Mouse (Mus musculus): ENCODE measurements around the gene Mpig6b. TPM values are rescaled to one million over a fixed set of nuclear protein-coding genes. Genes with fewer than 3 reads are reported as not detected.
"Not testable (repeated sequence)": the region's sequence is repeated elsewhere in the genome, so short reads cannot be mapped to it uniquely, and the experiment has no call there.

The Mpig6b gene
- polyA plus RNA-seq, 1 experiment from 2014 or later: 0.25 TPM

GRCm38 (mm10) chr17:35044904-35045806, 20.8 kb downstream of the Mpig6b start:
- no peak for ATAC-seq (ENCODE audit: low FRiP score, low read depth)
- peak overlapping the region; percentile 63; the same call in 1 of the 2 replicates for H3K4me3 ChIP-seq
- H3K27me3 ChIP-seq: no peaks in the 10 kb centered on the region
- peak overlapping the region; percentile 98 for H3K4me2 ChIP-seq
- no peaks in the 10 kb centered on the region for H3K36me3 ChIP-seq
- no peaks in the 10 kb centered on the region for H3K9me3 ChIP-seq
- 84% methylated on average over 7 of the region's 7 CpGs for WGBS
- H3K9ac ChIP-seq: no peak overlapping the region
- H3K27ac ChIP-seq (replicated peaks): no peak overlapping the region
- H3K4me1 ChIP-seq (replicated peaks): peaks cover 19% of the 10 kb centered on the region

- Histone ChIP-seq H3K9ac (no peak overlapping the region), H3K4me2 (no peak overlapping the region), H3K36me3 (no peaks in the 10 kb centered on the region), H3K9me3 (no peaks in the 10 kb centered on the region), H3K27me3 (no peaks in the 10 kb centered on the region), H3K4me1 (replicated peaks) (peaks cover 10% of the 10 kb centered on the region), H3K27ac (replicated peaks) (no peak overlapping the region), H3K4me3 (no peak overlapping the region)
- WGBS: 90% methylated on average over 4 of the region's 4 CpGs
- no peak for ATAC-seq (ENCODE audit: low FRiP score, low read depth)
These were observed 22.2 kb downstream of the Mpig6b start for GRCm38 (mm10) chr17:35043794-35044193.

- Histone ChIP-seq H3K4me1 (replicated peaks) (no peaks in the 10 kb centered on the region), H3K4me3 (no peak overlapping the region), H3K9me3 (no peaks in the 10 kb centered on the region), H3K27ac (replicated peaks) (no peak overlapping the region), H3K9ac (no peak overlapping the region), H3K4me2 (no peak overlapping the region), H3K27me3 (no peaks in the 10 kb centered on the region), H3K36me3 (no peaks in the 10 kb centered on the region)
- WGBS: 91% methylated on average over 11 of the region's 11 CpGs
- ATAC-seq (ENCODE audit: low FRiP score, low read depth): no peak
These were observed 26.7 kb downstream of the Mpig6b start for GRCm38 (mm10) chr17:35039121-35039873.

- WGBS: 85% methylated on average over 6 of the region's 6 CpGs
- Histone ChIP-seq H3K4me2 (no peak overlapping the region), H3K4me3 (no peak overlapping the region), H3K9me3 (no peaks in the 10 kb centered on the region), H3K36me3 (no peaks in the 10 kb centered on the region), H3K4me1 (replicated peaks) (peaks cover 6% of the 10 kb centered on the region), H3K9ac (no peak overlapping the region), H3K27me3 (no peaks in the 10 kb centered on the region), H3K27ac (replicated peaks) (no peak overlapping the region)
- ATAC-seq (ENCODE audit: low FRiP score, low read depth): no peak
These were observed 31.1 kb downstream of the Mpig6b start for GRCm38 (mm10) chr17:35034896-35035295.

- H3K36me3 ChIP-seq; H3K9me3 ChIP-seq; H3K27ac ChIP-seq (replicated peaks); H3K4me3 ChIP-seq; H3K4me1 ChIP-seq (replicated peaks); H3K27me3 ChIP-seq; H3K4me2 ChIP-seq; H3K9ac ChIP-seq; ATAC-seq (ENCODE audit: low FRiP score, low read depth): not testable (repeated sequence)
- WGBS: 64% methylated on average over 1 of the region's 1 CpGs
These were observed 32.3 kb downstream of the Mpig6b start for GRCm38 (mm10) chr17:35033703-35034102.

GRCm38 (mm10) chr17:35032323-35032870, 33.6 kb downstream of the Mpig6b start:
- Histone ChIP-seq H3K4me3 (no peak overlapping the region), H3K4me2 (no peak overlapping the region), H3K27me3 (no peaks in the 10 kb centered on the region), H3K4me1 (replicated peaks) (peaks cover 10% of the 10 kb centered on the region), H3K9me3 (no peaks in the 10 kb centered on the region), H3K36me3 (no peaks in the 10 kb centered on the region), H3K9ac (no peak overlapping the region), H3K27ac (replicated peaks) (no peak overlapping the region)
- ATAC-seq (ENCODE audit: low FRiP score, low read depth): no peak
- WGBS: 71% methylated on average over 8 of the region's 8 CpGs

GRCm38 (mm10) chr17:35031880-35032279, 34.1 kb downstream of the Mpig6b start:
- Histone ChIP-seq H3K9ac (no peak overlapping the region), H3K4me1 (replicated peaks) (peaks cover 10% of the 10 kb centered on the region), H3K9me3 (no peaks in the 10 kb centered on the region), H3K27ac (replicated peaks) (no peak overlapping the region), H3K36me3 (no peaks in the 10 kb centered on the region), H3K27me3 (no peaks in the 10 kb centered on the region), H3K4me3 (no peak overlapping the region), H3K4me2 (no peak overlapping the region)
- 90% methylated on average over 7 of the region's 7 CpGs for WGBS
- ATAC-seq (ENCODE audit: low FRiP score, low read depth): no peak

GRCm38 (mm10) chr17:35031272-35031671, 34.7 kb downstream of the Mpig6b start:
- Histone ChIP-seq H3K4me2 (no peak overlapping the region), H3K4me3 (no peak overlapping the region), H3K9me3 (no peaks in the 10 kb centered on the region), H3K27ac (replicated peaks) (no peak overlapping the region), H3K4me1 (replicated peaks) (peaks cover 10% of the 10 kb centered on the region), H3K36me3 (no peaks in the 10 kb centered on the region), H3K9ac (no peak overlapping the region), H3K27me3 (no peaks in the 10 kb centered on the region)
- 86% methylated on average over 11 of the region's 11 CpGs for WGBS
- ATAC-seq (ENCODE audit: low FRiP score, low read depth): no peak

- Histone ChIP-seq H3K4me3 (peak overlapping the region; percentile 17), H3K9ac (0 out of 2 replicates have a peak overlapping the region, but pooled peaks have one; percentile 1), H3K9me3 (no peaks in the 10 kb centered on the region), H3K36me3 (no peaks in the 10 kb centered on the region), H3K27me3 (no peaks in the 10 kb centered on the region), H3K4me2 (peak overlapping the region; percentile 47), H3K4me1 (replicated peaks) (peaks cover 10% of the 10 kb centered on the region), H3K27ac (replicated peaks) (no peak overlapping the region)
- ATAC-seq (ENCODE audit: low FRiP score, low read depth): peak; percentile 57; the same call in 1 of the 2 replicates
- 24% methylated on average over 19 of the region's 19 CpGs for WGBS
These were observed 36.1 kb downstream of the Mpig6b start for GRCm38 (mm10) chr17:35029691-35030532.

- H3K4me2 ChIP-seq: no peak overlapping the region
- H3K27ac ChIP-seq (replicated peaks): no peak overlapping the region
- no peaks in the 10 kb centered on the region for H3K36me3 ChIP-seq
- no peaks in the 10 kb centered on the region for H3K27me3 ChIP-seq
- no peaks in the 10 kb centered on the region for H3K9me3 ChIP-seq
- H3K4me1 ChIP-seq (replicated peaks): peaks cover 10% of the 10 kb centered on the region
- WGBS: 81% methylated on average over 2 of the region's 2 CpGs
- no peak for ATAC-seq (ENCODE audit: low FRiP score, low read depth)
- H3K9ac ChIP-seq: no peak overlapping the region
- H3K4me3 ChIP-seq: no peak overlapping the region
These were observed 37.7 kb downstream of the Mpig6b start for GRCm38 (mm10) chr17:35028315-35028714.

GRCm38 (mm10) chr17:35027277-35028068, 38.5 kb downstream of the Mpig6b start, which contains the start of gene Sapcd1:
Sapcd1 (minus strand) TSS chr17:35028016.
- Histone ChIP-seq H3K4me2 (no peak within 1 kb of the TSS), H3K9ac (no peak within 1 kb of the TSS), H3K27ac (replicated peaks) (peak within 1 kb of the TSS; percentile 42), H3K4me3 (no peak within 1 kb of the TSS), H3K27me3 (no peaks in the 10 kb centered on the region), H3K9me3 (no peaks in the 10 kb centered on the region), H3K36me3 (no peaks in the 10 kb centered on the region), H3K4me1 (replicated peaks) (peaks cover 10% of the 10 kb centered on the region)
- WGBS: 30% methylated on average over 13 of the region's 13 CpGs
- ATAC-seq (ENCODE audit: low FRiP score, low read depth): peak; percentile 45; the same call in 1 of the 2 replicates
